Mouse (Mus musculus): ENCODE data around the gene Dohh.

- TF ChIP-seq CTCF (IDR thresholded peaks at IDR 0.05) (no peak), EP300 (IDR thresholded peaks at IDR 0.05) (no peak)
Measured at GRCm38 (mm10) chr10:81399798-81400308, 15.6 kb downstream of the Dohh start.
